Mouse (Mus musculus) CD4-positive, CD25-positive, alpha-beta regulatory T cell, adult 2 months (primary cell): ENCODE data around the gene Tenm3.
"Not testable (repeated sequence)": the region's sequence is repeated elsewhere in the genome, so short reads cannot be mapped to it uniquely, and the experiment has no call there.

Source experiments
- DNase-seq: peaks from one replicate; pipeline ENCODE4 v3.0.0-alpha.2; 2012; ENCODE audit warnings: low read depth, low spot score

The Tenm3 gene

GRCm38 (mm10) chr8:48204838-48205345 lies 638.9 kb downstream of the Tenm3 start:
- no peak for DNase-seq

GRCm38 (mm10) chr8:48204114-48204837 lies 639.5 kb downstream of the Tenm3 start:
- no peak for DNase-seq

DNA sequence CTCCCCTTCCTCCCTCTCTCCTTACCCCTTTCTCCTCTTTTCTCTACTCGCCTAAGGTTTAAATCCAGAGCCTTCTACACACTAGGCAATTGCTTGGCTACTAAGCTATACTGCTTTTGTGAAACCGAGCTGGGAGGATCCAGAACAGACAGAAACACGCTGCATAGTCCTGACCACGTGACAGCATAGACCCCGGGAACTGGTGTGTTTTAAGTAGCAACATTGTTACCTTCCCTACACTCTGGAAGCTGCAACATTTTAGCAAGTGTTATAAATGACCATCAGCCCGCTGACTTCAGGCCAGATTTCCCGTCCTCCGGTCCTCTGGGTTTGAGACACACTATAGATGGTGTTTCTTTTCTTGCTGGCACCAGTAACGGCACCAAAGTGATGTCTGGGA lies 640.1 kb downstream of the Tenm3 start:
- DNase-seq: no peak

DNA sequence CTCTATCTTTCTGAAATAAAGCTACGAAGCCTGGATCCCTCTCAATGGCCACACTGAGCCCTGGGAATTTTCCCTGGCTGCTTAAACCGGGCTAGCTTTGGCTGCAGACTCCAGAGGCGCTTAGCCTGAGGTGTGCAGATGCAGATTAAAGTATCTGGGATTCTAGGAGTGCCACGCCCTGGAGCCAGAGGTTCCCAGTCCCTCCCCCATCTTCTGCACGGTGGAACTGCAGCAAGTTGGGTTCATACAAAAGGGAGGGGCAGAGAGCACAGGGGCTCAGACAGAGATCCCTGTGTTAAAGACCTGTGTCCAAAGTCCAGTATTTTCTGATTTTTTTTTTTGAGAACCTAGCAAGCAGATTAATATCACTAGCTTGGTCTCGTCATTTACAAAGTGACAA lies 640.6 kb downstream of the Tenm3 start:
- no peak for DNase-seq

DNA sequence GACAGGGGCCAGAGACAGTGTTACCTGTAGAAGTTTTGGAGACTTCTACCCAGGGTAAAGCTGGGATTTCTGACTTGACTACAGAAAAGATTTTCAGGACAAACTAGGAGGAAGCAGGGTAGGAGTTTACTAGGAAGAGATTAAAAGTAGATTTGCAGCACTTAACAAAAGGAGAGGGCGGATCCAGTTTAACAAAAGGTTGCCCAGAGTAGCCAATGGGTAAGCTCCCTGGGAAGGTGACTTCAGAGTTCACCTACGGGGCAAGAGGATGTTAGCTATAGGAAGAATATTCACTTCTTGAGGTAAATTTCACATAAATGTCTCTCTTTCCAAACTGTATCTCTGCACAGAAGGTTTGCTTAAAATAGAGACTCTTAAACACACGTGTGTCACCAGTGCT lies 641.1 kb downstream of the Tenm3 start:
- no peak for DNase-seq

- no peak for DNase-seq
Measured at GRCm38 (mm10) chr8:48199171-48199570, 644.6 kb downstream of the Tenm3 start.

GRCm38 (mm10) chr8:48195971-48196370 lies 647.8 kb downstream of the Tenm3 start:
- DNase-seq: no peak

GRCm38 (mm10) chr8:48188586-48188985 lies 655.2 kb downstream of the Tenm3 start:
- DNase-seq: no peak

GRCm38 (mm10) chr8:48183758-48184157 lies 660.0 kb downstream of the Tenm3 start:
- no peak for DNase-seq

GRCm38 (mm10) chr8:48181000-48181399 lies 662.8 kb downstream of the Tenm3 start:
- DNase-seq: no peak

- not testable (repeated sequence) for DNase-seq
Measured at GRCm38 (mm10) chr8:48180146-48180545, 663.6 kb downstream of the Tenm3 start.

DNA sequence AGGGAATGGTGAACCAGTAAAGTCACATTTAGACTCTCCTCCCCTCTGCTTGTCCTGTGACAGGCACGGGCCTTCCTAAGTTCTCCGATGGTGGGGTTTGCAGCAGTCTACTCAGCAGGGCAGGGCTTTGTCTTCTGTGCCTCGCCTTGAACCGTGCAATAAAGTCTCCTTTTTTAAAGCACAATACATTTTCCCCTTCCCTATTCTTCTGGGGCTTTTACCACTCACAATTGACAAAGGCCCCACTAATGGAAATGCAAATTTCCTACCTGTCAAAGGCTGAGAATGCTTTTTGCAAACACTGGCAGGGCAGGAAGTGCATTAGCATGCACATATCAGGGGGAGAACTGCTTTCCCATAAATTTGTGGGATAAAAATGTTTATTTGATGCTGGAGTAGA lies 664.8 kb downstream of the Tenm3 start:
- DNase-seq: no peak

DNA sequence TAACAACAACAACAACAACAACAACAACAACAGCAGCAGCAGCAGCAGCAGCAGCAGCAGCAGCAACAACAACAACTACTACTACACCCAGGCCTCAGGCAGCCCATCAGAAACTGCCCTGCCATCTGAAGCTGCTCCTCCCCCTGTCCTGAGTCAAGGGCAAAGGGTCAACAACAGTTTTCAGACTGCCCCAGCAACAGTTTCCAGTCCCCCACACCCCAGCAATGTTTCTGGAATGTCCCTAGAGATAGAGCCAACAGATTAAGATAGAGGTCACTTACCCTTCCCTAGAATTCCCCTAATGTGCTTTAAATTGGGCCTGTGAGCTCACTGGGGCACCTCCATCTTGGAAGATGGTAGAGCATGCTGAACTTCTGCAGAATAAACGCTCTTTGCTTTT lies 665.9 kb downstream of the Tenm3 start:
- DNase-seq: no peak
